Mouse (Mus musculus): ENCODE data around the gene Jag1. TPM values are rescaled to one million over a fixed set of nuclear protein-coding genes. Genes with fewer than 3 reads are reported as not detected.

Jag1 gene
- polyA plus RNA-seq, 1 experiment from 2014 or later, result 11.2 TPM

Other genes with a start within 250 kb of the Jag1 start
- 18.7 and 24.9 TPM in 2 replicates for gene AL731706.2, start 231.0 kb downstream of the Jag1 start, polyA plus RNA-seq (2015; fragmentation: Nextera tagmentation; extraction: Ambion mirVana)
- gene Slx4ip, start 225.4 kb downstream of the Jag1 start, polyA plus RNA-seq (2015; fragmentation: Nextera tagmentation; extraction: Ambion mirVana), result 12.9 and 13.6 TPM in 2 replicates
- gene AL731706.1, start 225.3 kb downstream of the Jag1 start, polyA plus RNA-seq (2015; fragmentation: Nextera tagmentation; extraction: Ambion mirVana), result 23.8 and 25.2 TPM in 2 replicates
- gene Mkks, start 225.3 kb downstream of the Jag1 start, polyA plus RNA-seq (2015; fragmentation: Nextera tagmentation; extraction: Ambion mirVana), result 11.4 and 13.3 TPM in 2 replicates